Mouse (Mus musculus) heart, postnatal 0 days (tissue): ENCODE measurements at regions not wholly inside any gene's neighbourhood (a gene's known extent, or its start where the extent isn't known, plus 50 kb on each side); places are given as distances from the start of the nearest gene placed in this dataset.

Source experiments
- ATAC-seq: fragments of 200-750 bp; cut with Nextera tagmentation; 2 replicates; pipeline ENCODE4 v1.8.0; 2017; ENCODE audit warnings: low read depth, moderate number of reproducible peaks, moderate library complexity; ENCODE audit not compliant: insufficient read depth
- DNase-seq: peaks from one replicate; pipeline ENCODE4 v3.0.0-alpha.2; 2016; ENCODE audit warnings: low spot score
- H3K27ac ChIP-seq: fragments of 300-500 bp; sonication (generic); 2 replicates; pipeline ENCODE4 v1.5.1; 2014; ENCODE audit warnings: low read depth, mild to moderate bottlenecking
- H3K27me3 ChIP-seq: fragments of 300-500 bp; sonication (generic); 2 replicates; pipeline ENCODE4 v1.6.1; 2014; ENCODE audit warnings: low read length, mixed read lengths; ENCODE audit not compliant: control insufficient read depth, insufficient read depth
- H3K36me3 ChIP-seq: fragments of 300-500 bp; sonication (generic); replicated peaks from 2 replicates; pipeline ENCODE4 v1.6.1; 2014; ENCODE audit warnings: low read length, mixed read lengths; ENCODE audit not compliant: control insufficient read depth, insufficient read depth
- H3K4me1 ChIP-seq: fragments of 300-500 bp; sonication (generic); 2 replicates; pipeline ENCODE4 v1.6.1; 2014; ENCODE audit warnings: antibody characterized with exemption; ENCODE audit not compliant: control insufficient read depth, insufficient read depth
- H3K4me2 ChIP-seq: fragments of 300-500 bp; sonication (generic); 2 replicates; pipeline ENCODE4 v1.6.1; 2014; ENCODE audit warnings: low read depth, mild to moderate bottlenecking, low read length, moderate library complexity
- H3K4me3 ChIP-seq: fragments of 300-500 bp; sonication (generic); 2 replicates; pipeline ENCODE4 v1.5.1; 2014; ENCODE audit warnings: low read depth, low read length
- H3K9ac ChIP-seq: fragments of 300-500 bp; sonication (generic); replicated peaks from 2 replicates; pipeline ENCODE4 v1.6.1; 2014; ENCODE audit warnings: low read depth, low read length, mixed read lengths
- H3K9me3 ChIP-seq: fragments of 300-500 bp; sonication (generic); replicated peaks from 2 replicates; pipeline ENCODE4 v1.6.1; 2016; ENCODE audit warnings: low read length; ENCODE audit not compliant: control insufficient read depth
- CTCF ChIP-seq: IDR thresholded peaks from 2 replicates; pipeline ENCODE4 v1.5.1; 2016; ENCODE audit warnings: antibody characterized with exemption, control low read depth, low read depth
- EP300 ChIP-seq: IDR thresholded peaks from 2 replicates; pipeline ENCODE4 v1.6.1; 2016; ENCODE audit warnings: antibody characterized with exemption, low read depth
- WGBS: fragments of 180-500 bp; shearing (Covaris S2); extraction: QIAGEN DNeasy Blood & Tissue Kit; methylation state at CpG from one replicate; pipeline ENCODE4 v1.1.7; 2014; 5-methylcytosine and 5-hydroxymethylcytosine counted together

GRCm38 (mm10) chr14:98520966-98521365 lies 351.4 kb upstream of the Dach1 start:
- H3K9ac ChIP-seq, result no peak overlapping the region
- H3K4me1 ChIP-seq, result no peaks in the 10 kb centered on the region
- no peak overlapping the region for H3K27ac ChIP-seq
- DNase-seq (no peak), ATAC-seq (no peak)
- no peak overlapping the region for H3K4me2 ChIP-seq
- H3K9me3 ChIP-seq, result no peaks in the 10 kb centered on the region
- no peaks in the 10 kb centered on the region for H3K36me3 ChIP-seq
- 73% methylated on average over 3 of the region's 3 CpGs for whole genome bisulfite sequencing
- no peak overlapping the region for H3K4me3 ChIP-seq
- TF ChIP-seq EP300 (no peak), CTCF (no peak)
- H3K27me3 ChIP-seq, result no peaks in the 10 kb centered on the region

- no peaks in the 10 kb centered on the region for H3K4me1 ChIP-seq
- 66% methylated on average over 6 of the region's 6 CpGs for WGBS
- no peaks in the 10 kb centered on the region for H3K36me3 ChIP-seq
- no peak overlapping the region for H3K4me2 ChIP-seq
- no peak overlapping the region for H3K9ac ChIP-seq
- H3K27ac ChIP-seq, result no peak overlapping the region
- ATAC-seq (no peak), DNase-seq (no peak)
- no peaks in the 10 kb centered on the region for H3K9me3 ChIP-seq
- no peak overlapping the region for H3K4me3 ChIP-seq
- no peaks in the 10 kb centered on the region for H3K27me3 ChIP-seq
- TF ChIP-seq EP300, result no peak
These were observed 335.8 kb upstream of the Dach1 start for GRCm38 (mm10) chr14:98505321-98505720.

GRCm38 (mm10) chr14:98477416-98477815 lies 307.9 kb upstream of the Dach1 start:
- 31% methylated on average over 8 of the region's 8 CpGs for WGBS
- no peak overlapping the region for H3K9ac ChIP-seq
- H3K9me3 ChIP-seq, result no peaks in the 10 kb centered on the region
- no peak overlapping the region for H3K27ac ChIP-seq
- H3K27me3 ChIP-seq, result no peaks in the 10 kb centered on the region
- no peak overlapping the region for H3K4me3 ChIP-seq
- no peak for ATAC-seq
- no peaks in the 10 kb centered on the region for H3K4me1 ChIP-seq
- TF ChIP-seq CTCF (no peak), EP300 (no peak)
- no peak for DNase-seq
- no peaks in the 10 kb centered on the region for H3K36me3 ChIP-seq
- no peak overlapping the region for H3K4me2 ChIP-seq

- Histone ChIP-seq H3K27ac (no peak overlapping the region), H3K27me3 (no peaks in the 10 kb centered on the region), H3K9ac (no peak overlapping the region), H3K9me3 (no peaks in the 10 kb centered on the region), H3K4me2 (no peak overlapping the region), H3K4me3 (no peak overlapping the region), H3K4me1 (no peaks in the 10 kb centered on the region), H3K36me3 (no peaks in the 10 kb centered on the region)
- TF ChIP-seq CTCF (no peak), EP300 (no peak)
- ATAC-seq (no peak), DNase-seq (peak; percentile 18)
- 54% methylated on average over 5 of the region's 5 CpGs for WGBS
These were observed 302.4 kb upstream of the Dach1 start for GRCm38 (mm10) chr14:98471803-98472509.

- Histone ChIP-seq H3K36me3 (no peaks in the 10 kb centered on the region), H3K4me1 (no peaks in the 10 kb centered on the region), H3K27ac (no peak overlapping the region), H3K27me3 (no peaks in the 10 kb centered on the region), H3K4me2 (no peak overlapping the region), H3K9me3 (no peaks in the 10 kb centered on the region), H3K9ac (no peak overlapping the region), H3K4me3 (no peak overlapping the region)
- WGBS, result 85% methylated on average over 1 of the region's 1 CpGs
- TF ChIP-seq CTCF (no peak), EP300 (no peak)
- ATAC-seq (no peak), DNase-seq (no peak)
These were observed 284.9 kb upstream of the Dach1 start for GRCm38 (mm10) chr14:98454461-98454860.

- Histone ChIP-seq H3K4me2 (no peak overlapping the region), H3K27ac (no peak overlapping the region), H3K36me3 (no peaks in the 10 kb centered on the region), H3K4me1 (no peaks in the 10 kb centered on the region), H3K9me3 (no peaks in the 10 kb centered on the region), H3K9ac (no peak overlapping the region), H3K4me3 (no peak overlapping the region), H3K27me3 (no peaks in the 10 kb centered on the region)
- DNase-seq (no peak), ATAC-seq (no peak)
- TF ChIP-seq EP300 (no peak), CTCF (no peak)
- 68% methylated on average over 6 of the region's 6 CpGs for WGBS
These were observed 282.6 kb upstream of the Dach1 start for GRCm38 (mm10) chr14:98452191-98452590.
